Mouse (Mus musculus): Measurements from ENCODE around the gene Lamc1. TPM values are rescaled to one million over a fixed set of nuclear protein-coding genes. Genes with fewer than 3 reads are reported as not detected.

The Lamc1 gene
- polyA plus RNA-seq, 1 experiment from 2014 or later: 73.8 TPM

GRCm38 (mm10) chr1:153188081-153188480, 144.5 kb downstream of the Lamc1 start:
- Histone ChIP-seq H3K4me2 (ENCODE audit: low read depth, low read length) (no peak overlapping the region), H3K4me1 (ENCODE audit: control insufficient read depth, insufficient read depth, low read length) (peaks cover 24% of the 10 kb centered on the region), H3K4me3 (ENCODE audit: low read length) (no peak overlapping the region), H3K9me3 (replicated peaks; ENCODE audit: control insufficient read depth, low read length) (no peaks in the 10 kb centered on the region), H3K36me3 (ENCODE audit: control insufficient read depth, insufficient read depth) (no peaks in the 10 kb centered on the region), H3K27me3 (ENCODE audit: control insufficient read depth, insufficient read depth, low read length) (peaks cover 5% of the 10 kb centered on the region), H3K27ac (ENCODE audit: low read length) (no peak overlapping the region), H3K9ac (ENCODE audit: low read length) (no peak overlapping the region)
- WGBS: 49% methylated on average over 3 of the region's 3 CpGs
- ATAC-seq (replicated peaks; ENCODE audit: extremely low read depth, insufficient read depth, low FRiP score): no peak

- peak within 1 kb of the TSS; percentile 53 for H3K4me3 ChIP-seq (ENCODE audit: low read length)
- H3K4me2 ChIP-seq (ENCODE audit: low read depth, low read length): peak within 1 kb of the TSS; percentile 80
- peak within 1 kb of the TSS; percentile 73 for H3K9ac ChIP-seq (ENCODE audit: low read length)
- peaks cover 14% of the 10 kb centered on the region for H3K4me1 ChIP-seq (ENCODE audit: control insufficient read depth, insufficient read depth, low read length)
- ATAC-seq (replicated peaks; ENCODE audit: extremely low read depth, insufficient read depth, low FRiP score): peak; percentile 67; the same call in 1 of the 2 replicates
- H3K27ac ChIP-seq (ENCODE audit: low read length): no peak within 1 kb of the TSS
- no peaks in the 10 kb centered on the region for H3K9me3 ChIP-seq (replicated peaks; ENCODE audit: control insufficient read depth, low read length)
- whole genome bisulfite sequencing: 5% methylated on average over 46 of the region's 46 CpGs
- H3K36me3 ChIP-seq (ENCODE audit: control insufficient read depth, insufficient read depth): no peaks in the 10 kb centered on the region
- peaks cover 5% of the 10 kb centered on the region for H3K27me3 ChIP-seq (ENCODE audit: control insufficient read depth, insufficient read depth, low read length)
Observed at GRCm38 (mm10) chr1:153185828-153186803, 146.5 kb downstream of the Lamc1 start, which contains the start of gene Lamc2. Gene Lamc2, minus strand, starts transcription at chr1:153186447.

- no peaks in the 10 kb centered on the region for H3K36me3 ChIP-seq (ENCODE audit: control insufficient read depth, insufficient read depth)
- H3K9me3 ChIP-seq (replicated peaks; ENCODE audit: control insufficient read depth, low read length): no peaks in the 10 kb centered on the region
- no peak overlapping the region for H3K9ac ChIP-seq (ENCODE audit: low read length)
- WGBS: 51% methylated on average over 9 of the region's 9 CpGs
- H3K4me1 ChIP-seq (ENCODE audit: control insufficient read depth, insufficient read depth, low read length): peaks cover 13% of the 10 kb centered on the region
- H3K27ac ChIP-seq (ENCODE audit: low read length): peak overlapping the region; percentile 61
- H3K27me3 ChIP-seq (ENCODE audit: control insufficient read depth, insufficient read depth, low read length): peaks cover 5% of the 10 kb centered on the region
- no peak overlapping the region for H3K4me2 ChIP-seq (ENCODE audit: low read depth, low read length)
- peak; percentile 51; the same call in 1 of the 2 replicates for ATAC-seq (replicated peaks; ENCODE audit: extremely low read depth, insufficient read depth, low FRiP score)
- no peak overlapping the region for H3K4me3 ChIP-seq (ENCODE audit: low read length)
Observed at GRCm38 (mm10) chr1:153180586-153181289, 151.8 kb downstream of the Lamc1 start.

GRCm38 (mm10) chr1:153180160-153180559, 152.4 kb downstream of the Lamc1 start:
- Histone ChIP-seq H3K9ac (ENCODE audit: low read length) (no peak overlapping the region), H3K36me3 (ENCODE audit: control insufficient read depth, insufficient read depth) (no peaks in the 10 kb centered on the region), H3K4me3 (ENCODE audit: low read length) (no peak overlapping the region), H3K4me1 (ENCODE audit: control insufficient read depth, insufficient read depth, low read length) (peaks cover 14% of the 10 kb centered on the region), H3K27ac (ENCODE audit: low read length) (peak overlapping the region; percentile 61), H3K9me3 (replicated peaks; ENCODE audit: control insufficient read depth, low read length) (no peaks in the 10 kb centered on the region), H3K27me3 (ENCODE audit: control insufficient read depth, insufficient read depth, low read length) (peaks cover 3% of the 10 kb centered on the region), H3K4me2 (ENCODE audit: low read depth, low read length) (no peak overlapping the region)
- 0 out of 2 replicates have a peak, but pooled peaks have one; percentile 16 for ATAC-seq (replicated peaks; ENCODE audit: extremely low read depth, insufficient read depth, low FRiP score)
- 69% methylated on average over 4 of the region's 4 CpGs for WGBS

- H3K4me1 ChIP-seq (ENCODE audit: control insufficient read depth, insufficient read depth, low read length): peaks cover 33% of the 10 kb centered on the region
- peak; percentile 86 for ATAC-seq (replicated peaks; ENCODE audit: extremely low read depth, insufficient read depth, low FRiP score)
- no peak overlapping the region for H3K9ac ChIP-seq (ENCODE audit: low read length)
- no peak overlapping the region for H3K4me3 ChIP-seq (ENCODE audit: low read length)
- H3K27me3 ChIP-seq (ENCODE audit: control insufficient read depth, insufficient read depth, low read length): no peaks in the 10 kb centered on the region
- 46% methylated on average over 12 of the region's 12 CpGs for WGBS
- peak overlapping the region; percentile 72 for H3K27ac ChIP-seq (ENCODE audit: low read length)
- no peaks in the 10 kb centered on the region for H3K36me3 ChIP-seq (ENCODE audit: control insufficient read depth, insufficient read depth)
- H3K9me3 ChIP-seq (replicated peaks; ENCODE audit: control insufficient read depth, low read length): no peaks in the 10 kb centered on the region
- H3K4me2 ChIP-seq (ENCODE audit: low read depth, low read length): peak overlapping the region; percentile 43
Observed at GRCm38 (mm10) chr1:153174801-153175200, 157.8 kb downstream of the Lamc1 start.

- no peaks in the 10 kb centered on the region for H3K27me3 ChIP-seq (ENCODE audit: control insufficient read depth, insufficient read depth, low read length)
Observed at GRCm38 (mm10) chr1:153173276-153173675, 159.3 kb downstream of the Lamc1 start.

GRCm38 (mm10) chr1:153172291-153172731, 160.3 kb downstream of the Lamc1 start:
- peak overlapping the region; percentile 26 for H3K4me2 ChIP-seq (ENCODE audit: low read depth, low read length)
- H3K4me1 ChIP-seq (ENCODE audit: control insufficient read depth, insufficient read depth, low read length): peaks cover 33% of the 10 kb centered on the region
- peak overlapping the region; percentile 29 for H3K9ac ChIP-seq (ENCODE audit: low read length)
- no peaks in the 10 kb centered on the region for H3K36me3 ChIP-seq (ENCODE audit: control insufficient read depth, insufficient read depth)
- 11% methylated on average over 9 of the region's 9 CpGs for WGBS
- no peaks in the 10 kb centered on the region for H3K27me3 ChIP-seq (ENCODE audit: control insufficient read depth, insufficient read depth, low read length)
- peak overlapping the region; percentile 81 for H3K27ac ChIP-seq (ENCODE audit: low read length)
- no peak overlapping the region for H3K4me3 ChIP-seq (ENCODE audit: low read length)
- ATAC-seq (replicated peaks; ENCODE audit: extremely low read depth, insufficient read depth, low FRiP score): no peak
- H3K9me3 ChIP-seq (replicated peaks; ENCODE audit: control insufficient read depth, low read length): no peaks in the 10 kb centered on the region

More at GRCm38 (mm10) chr1:153173276-153173675, 159.3 kb downstream of the Lamc1 start:
- no peaks in the 10 kb centered on the region for H3K9me3 ChIP-seq (replicated peaks; ENCODE audit: control insufficient read depth, low read length)
- no peak overlapping the region for H3K4me3 ChIP-seq (ENCODE audit: low read length)
- peak; percentile 85 for ATAC-seq (replicated peaks; ENCODE audit: extremely low read depth, insufficient read depth, low FRiP score)
- H3K27ac ChIP-seq (ENCODE audit: low read length): peak overlapping the region; percentile 81
- H3K9ac ChIP-seq (ENCODE audit: low read length): no peak overlapping the region
- WGBS: 15% methylated on average over 3 of the region's 3 CpGs
- no peak overlapping the region for H3K4me2 ChIP-seq (ENCODE audit: low read depth, low read length)
- H3K36me3 ChIP-seq (ENCODE audit: control insufficient read depth, insufficient read depth): no peaks in the 10 kb centered on the region
- peaks cover 33% of the 10 kb centered on the region for H3K4me1 ChIP-seq (ENCODE audit: control insufficient read depth, insufficient read depth, low read length)

GRCm38 (mm10) chr1:153171011-153171410, 161.6 kb downstream of the Lamc1 start:
- ATAC-seq (replicated peaks; ENCODE audit: extremely low read depth, insufficient read depth, low FRiP score): no peak
- peaks cover 33% of the 10 kb centered on the region for H3K4me1 ChIP-seq (ENCODE audit: control insufficient read depth, insufficient read depth, low read length)
- no peaks in the 10 kb centered on the region for H3K9me3 ChIP-seq (replicated peaks; ENCODE audit: control insufficient read depth, low read length)
- H3K27ac ChIP-seq (ENCODE audit: low read length): no peak overlapping the region
- H3K27me3 ChIP-seq (ENCODE audit: control insufficient read depth, insufficient read depth, low read length): no peaks in the 10 kb centered on the region
- H3K4me2 ChIP-seq (ENCODE audit: low read depth, low read length): no peak overlapping the region
- H3K4me3 ChIP-seq (ENCODE audit: low read length): no peak overlapping the region
- H3K9ac ChIP-seq (ENCODE audit: low read length): no peak overlapping the region
- no peaks in the 10 kb centered on the region for H3K36me3 ChIP-seq (ENCODE audit: control insufficient read depth, insufficient read depth)
- 77% methylated on average over 10 of the region's 10 CpGs for WGBS
